In genomic region chr13:62016168-62016502, GRCm38 (mm10) we compare ENCODE assay signal across 8 mouse cellular contexts.
A peak's percentile ranks its signal among the peaks of the same experiment; 100 is the strongest.
DNase-seq lines count a peak whose midpoint lies in the region; ATAC-seq and TF ChIP-seq lines count a peak whose summit lies in the region.
"Not testable (repeated sequence)": the region's sequence is repeated elsewhere in the genome, so short reads cannot be mapped to it uniquely, and the experiment has no call there.

No protein-coding gene starts in this region.

- not testable (repeated sequence) for H3K79me2 ChIP-seq in myocyte (ENCODE audit: control insufficient read depth, insufficient read depth)

- peak overlapping the region; percentile 60 for H3K4me3 ChIP-seq in forebrain, embryonic 12.5 days (replicated peaks)
- H3K4me3 ChIP-seq in heart, embryonic 14.5 days (ENCODE audit: control insufficient read depth in 1 of 2, insufficient read depth in 1 of 2, low read depth in 1 of 2, low read length in 2 of 2): peak overlapping the region; percentile 63 to 67
- peak overlapping the region; percentile 64 for H3K4me3 ChIP-seq in intestine, embryonic 15.5 days (replicated peaks)
- H3K4me3 ChIP-seq in limb, embryonic 13.5 days: peak overlapping the region; percentile 54
- H3K4me3 ChIP-seq in lung, embryonic 16.5 days (ENCODE audit: low read length): peak overlapping the region; percentile 74
- H3K4me3 ChIP-seq in myocyte: peak overlapping the region; percentile 57
- peak overlapping the region; percentile 81 for H3K4me3 ChIP-seq in thymus, adult 2 months (ENCODE audit: control insufficient read depth, insufficient read depth, low read length)

- H3K36me3 ChIP-seq in forebrain, embryonic 12.5 days (replicated peaks); heart, embryonic 14.5 days (ENCODE audit: control insufficient read depth, insufficient read depth, low read length); intestine, embryonic 15.5 days; limb, embryonic 13.5 days; lung, embryonic 16.5 days (ENCODE audit: control insufficient read depth, insufficient read depth, low read length); myocyte (ENCODE audit: control insufficient read depth, insufficient read depth); thymus, adult 2 months (ENCODE audit: control insufficient read depth, insufficient read depth, low read length): not testable (repeated sequence)

- not testable (repeated sequence) for H3K4me1 ChIP-seq in forebrain, embryonic 12.5 days; heart, embryonic 14.5 days (ENCODE audit: control insufficient read depth in 2 of 2, insufficient read depth in 2 of 2, low read length in 2 of 2); intestine, embryonic 15.5 days (replicated peaks); limb, embryonic 13.5 days; lung, embryonic 16.5 days (replicated peaks; ENCODE audit: control insufficient read depth, insufficient read depth, low read length); thymus, adult 2 months (replicated peaks; ENCODE audit: control insufficient read depth, insufficient read depth, low read length)

- peak overlapping the region; percentile 42; the same call in 1 of the 2 replicates for H3K27ac ChIP-seq in forebrain, embryonic 12.5 days
- peak overlapping the region; percentile 54 to 62 for H3K27ac ChIP-seq in heart, embryonic 14.5 days (replicated peaks in 1 of 2; ENCODE audit: control insufficient read depth in 1 of 2, insufficient read depth in 1 of 2, low read depth in 2 of 2, low read length in 2 of 2)
- H3K27ac ChIP-seq in intestine, embryonic 15.5 days: peak overlapping the region; percentile 72
- peak overlapping the region; percentile 39; the same call in 1 of the 2 replicates for H3K27ac ChIP-seq in limb, embryonic 13.5 days
- peak overlapping the region; percentile 73 for H3K27ac ChIP-seq in lung, embryonic 16.5 days (ENCODE audit: low read length)
- H3K27ac ChIP-seq in thymus, adult 2 months (ENCODE audit: control insufficient read depth, insufficient read depth, low read length): not testable (repeated sequence)

- peak; percentile 5 for DNase-seq in c-Kit-positive CD71-positive TER-119-negative erythroid progenitor cells, embryonic 14.5 days (ENCODE audit: low read depth)
- not testable (repeated sequence) for DNase-seq in thymus, adult 2 months

- H3K9me3 ChIP-seq in forebrain, embryonic 12.5 days; heart, embryonic 14.5 days (ENCODE audit: control insufficient read depth, low read length); intestine, embryonic 15.5 days; limb, embryonic 13.5 days; lung, embryonic 16.5 days (ENCODE audit: control insufficient read depth, low read length): not testable (repeated sequence)

- not testable (repeated sequence) for TF ChIP-seq CTCF in thymus, adult 2 months (IDR thresholded peaks at IDR 0.05; ENCODE audit: borderline replicate concordance, control insufficient read depth, extremely low read depth, insufficient read depth, low read length, poor library complexity)

- ATAC-seq in forebrain, embryonic 12.5 days (ENCODE audit: low FRiP score); heart, embryonic 14.5 days (ENCODE audit: insufficient number of reproducible peaks, insufficient read depth, low FRiP score, low read depth); limb, embryonic 13.5 days (ENCODE audit: low FRiP score, low read depth): not testable (repeated sequence)
- peak; percentile 63; the same call in 1 of the 2 replicates for ATAC-seq in intestine, embryonic 15.5 days
- ATAC-seq in lung, embryonic 16.5 days (ENCODE audit: low read depth): 0 out of 2 replicates have a peak, but pooled peaks have one; percentile 20

- H3K27me3 ChIP-seq in forebrain, embryonic 12.5 days; heart, embryonic 14.5 days (ENCODE audit: control insufficient read depth, insufficient read depth, low read length); intestine, embryonic 15.5 days (replicated peaks); limb, embryonic 13.5 days; lung, embryonic 16.5 days (ENCODE audit: control insufficient read depth, insufficient read depth, low read depth, low read length); myocyte (ENCODE audit: control insufficient read depth, insufficient read depth, insufficient read length); thymus, adult 2 months (ENCODE audit: control insufficient read depth, insufficient read depth, low read length): not testable (repeated sequence)

- H3ac ChIP-seq in myocyte (ENCODE audit: control insufficient read depth, insufficient read length): peak overlapping the region; percentile 22

- H3K9ac ChIP-seq in forebrain, embryonic 12.5 days: peak overlapping the region; percentile 80
- H3K9ac ChIP-seq in heart, embryonic 14.5 days (ENCODE audit: low read length): peak overlapping the region; percentile 77
- peak overlapping the region; percentile 69 for H3K9ac ChIP-seq in intestine, embryonic 15.5 days
- peak overlapping the region; percentile 77 for H3K9ac ChIP-seq in limb, embryonic 13.5 days
- H3K9ac ChIP-seq in lung, embryonic 16.5 days (ENCODE audit: low read length): peak overlapping the region; percentile 81

- WGBS in forebrain, embryonic 12.5 days: 0% methylated on average over 5 of the region's 5 CpGs
- 2% methylated on average over 5 of the region's 5 CpGs for WGBS in heart, embryonic 14.5 days
- 0% methylated on average over 5 of the region's 5 CpGs for WGBS in intestine, embryonic 15.5 days
- WGBS in limb, embryonic 13.5 days: under 1% methylated on average over 5 of the region's 5 CpGs
- 0% methylated on average over 5 of the region's 5 CpGs for WGBS in lung, embryonic 16.5 days
- under 1% methylated on average over 5 of the region's 5 CpGs for WGBS in thymus, adult 2 months

- H3K4me2 ChIP-seq in forebrain, embryonic 12.5 days: peak overlapping the region; percentile 57
- peak overlapping the region; percentile 63 for H3K4me2 ChIP-seq in heart, embryonic 14.5 days (ENCODE audit: low read length)
- H3K4me2 ChIP-seq in intestine, embryonic 15.5 days (replicated peaks): peak overlapping the region; percentile 56
- H3K4me2 ChIP-seq in limb, embryonic 13.5 days (replicated peaks): peak overlapping the region; percentile 62
- peak overlapping the region; percentile 56 for H3K4me2 ChIP-seq in lung, embryonic 16.5 days (ENCODE audit: low read depth, low read length)
- H3K4me2 ChIP-seq in myocyte (ENCODE audit: low read depth): peak overlapping the region; percentile 69

- TF ChIP-seq POLR2A in myocyte (IDR thresholded peaks at IDR 0.05; ENCODE audit: insufficient read length, low read depth); thymus, adult 2 months (IDR thresholded peaks at IDR 0.05; ENCODE audit: control insufficient read depth, extremely low read depth, insufficient read depth, low read length, poor library complexity): not testable (repeated sequence)
